Mouse (Mus musculus) MEL (cell line): Measurements from ENCODE around the gene Olfm2.

Experiments
- CTCF ChIP-seq, 3 experiments: IDR thresholded peaks in 2 of 3; conservative IDR thresholded peaks in 1 of 3; 2 replicates each; pipeline ENCODE4 v1.5.1; 2011 to 2012; ENCODE audit warnings: low read length in 3 of 3, low read depth in 2 of 3, mild to moderate bottlenecking in 2 of 3, improper control_type of control experiment in 1 of 3, inconsistent platforms in 1 of 3, mixed read lengths in 1 of 3, moderate library complexity in 1 of 3; ENCODE audit not compliant: control insufficient read depth in 1 of 3, insufficient read depth in 1 of 3, poor library complexity in 1 of 3, severe bottlenecking in 1 of 3
- EP300 ChIP-seq, 2 experiments: IDR thresholded peaks; 2 replicates each; pipeline ENCODE4 v1.6.1; 2011; ENCODE audit warnings: improper control_type of control experiment in 2 of 2, low read length in 2 of 2, low read depth in 1 of 2, mild to moderate bottlenecking in 1 of 2
- GABPA ChIP-seq: IDR thresholded peaks from 2 replicates; pipeline ENCODE4 v1.6.1; 2012; ENCODE audit warnings: low read depth, mild to moderate bottlenecking, inconsistent platforms, low read length, improper control_type of control experiment, moderate library complexity
- MAX ChIP-seq: IDR thresholded peaks from 2 replicates; pipeline ENCODE4 v1.6.1; 2011; ENCODE audit warnings: low read length, improper control_type of control experiment
- MAZ ChIP-seq: IDR thresholded peaks from 2 replicates; pipeline ENCODE4 v1.6.1; 2012; ENCODE audit warnings: low read depth, mild to moderate bottlenecking, inconsistent platforms, low read length, improper control_type of control experiment
- MEF2A ChIP-seq: IDR thresholded peaks from 2 replicates; pipeline ENCODE4 v1.6.1; 2014; ENCODE audit warnings: low read depth, mild to moderate bottlenecking, inconsistent platforms, low read length, improper control_type of control experiment; ENCODE audit not compliant: poor library complexity, insufficient replicate concordance, severe bottlenecking; ENCODE audit errors: extremely low read depth
- POLR2A ChIP-seq, 2 experiments: IDR thresholded peaks; 2 replicates each; pipeline ENCODE4 v1.6.1; 2011 to 2012; ENCODE audit warnings: low read length in 2 of 2, mild to moderate bottlenecking in 2 of 2, control low read depth in 1 of 2, improper control_type of control experiment in 1 of 2, low read depth in 1 of 2, moderate library complexity in 1 of 2; ENCODE audit not compliant: control insufficient read depth in 1 of 2, insufficient read depth in 1 of 2, poor library complexity in 1 of 2
- POLR2AphosphoS5 ChIP-seq: IDR thresholded peaks from 2 replicates; pipeline ENCODE4 v1.6.1; 2012; ENCODE audit warnings: low read depth, borderline replicate concordance, mild to moderate bottlenecking, inconsistent platforms, low read length, moderate library complexity, mixed read lengths
- TCF12 ChIP-seq: IDR thresholded peaks from 2 replicates; pipeline ENCODE4 v1.6.1; 2014; ENCODE audit warnings: low read depth, mild to moderate bottlenecking, inconsistent platforms, low read length, improper control_type of control experiment, moderate library complexity

DNA sequence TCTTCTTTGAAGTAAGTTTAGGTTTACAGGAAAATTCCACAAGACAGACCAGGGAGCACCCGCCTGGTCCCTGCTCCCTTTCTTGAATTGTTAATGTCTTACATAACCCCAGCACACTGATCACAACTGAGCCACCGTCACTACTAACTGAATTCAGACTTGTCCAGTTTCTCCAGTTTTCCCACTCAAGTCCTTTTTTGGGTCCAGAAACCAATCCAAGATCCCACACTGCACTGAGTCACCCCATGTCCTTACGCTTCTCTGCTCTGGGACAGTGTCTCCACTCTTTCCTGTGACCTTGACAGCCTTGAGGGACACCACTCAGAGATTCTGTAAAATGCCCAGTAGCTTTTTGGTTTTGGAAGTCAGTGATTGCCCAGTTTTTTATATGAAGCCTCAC lies 53.3 kb downstream of the Olfm2 start:
- TF ChIP-seq POLR2A (IDR thresholded peaks at IDR 0.05; ENCODE audit: control insufficient read depth in 1 of 2, insufficient read depth in 1 of 2, low read depth in 1 of 2, low read length in 2 of 2, poor library complexity in 1 of 2) (no peak), EP300 (IDR thresholded peaks at IDR 0.05; ENCODE audit: low read depth in 1 of 2, low read length in 2 of 2) (no peak), MAX (no peak), MEF2A (no peak), POLR2AphosphoS5 (no peak), TCF12 (no peak), MAZ (no peak), GABPA (no peak), CTCF (IDR thresholded peaks at IDR 0.05 in 2 of 3, conservative IDR thresholded peaks at IDR 0.05 in 1 of 3; ENCODE audit: control insufficient read depth in 1 of 3, insufficient read depth in 1 of 3, low read depth in 2 of 3, low read length in 3 of 3, poor library complexity in 1 of 3, severe bottlenecking in 1 of 3) (no peak)
